Mouse (Mus musculus): ENCODE data around the gene Mindy1. TPM values are rescaled to one million over a fixed set of nuclear protein-coding genes. Genes with fewer than 3 reads are reported as not detected.
A peak's percentile ranks its signal among the peaks of the same experiment; 100 is the strongest.

Mindy1 gene
- polyA plus RNA-seq, 1 experiment: 67.0 TPM

- TF ChIP-seq POLR2A (IDR thresholded peaks at IDR 0.05; ENCODE audit: borderline replicate concordance, control insufficient read depth, low read depth, low read length): no peak
- 6% methylated on average over 27 of the region's 27 CpGs for whole genome bisulfite sequencing
- H3K27ac ChIP-seq (ENCODE audit: control insufficient read depth, insufficient read depth, low read depth, low read length, poor library complexity): peak within 1 kb of the TSS; percentile 96
- peak within 1 kb of the TSS; percentile 90 for H3K4me3 ChIP-seq (replicated peaks; ENCODE audit: control insufficient read depth, low read depth, low read length)
- peaks cover 12% of the 10 kb centered on the region; the same call in 1 of the 2 replicates for H3K4me1 ChIP-seq (ENCODE audit: control insufficient read depth, insufficient read depth, low read length)
These were observed 33.4 kb downstream of the Mindy1 start, which contains the start of gene Cers2 for GRCm38 (mm10) chr3:95314486-95315093. Cers2 (plus strand) TSS chr3:95314791.

- WGBS: under 1% methylated on average over 71 of the region's 71 CpGs
- H3K4me1 ChIP-seq (ENCODE audit: control insufficient read depth, insufficient read depth, low read length): peaks cover 12% of the 10 kb centered on the region; the same call in 1 of the 2 replicates
These were observed 34.1 kb downstream of the Mindy1 start for GRCm38 (mm10) chr3:95315094-95315843.

GRCm38 (mm10) chr3:95315844-95316550 is 34.9 kb downstream of the Mindy1 start:
- no peak for TF ChIP-seq POLR2A (IDR thresholded peaks at IDR 0.05; ENCODE audit: borderline replicate concordance, control insufficient read depth, low read depth, low read length)
- H3K27ac ChIP-seq (ENCODE audit: control insufficient read depth, insufficient read depth, low read depth, low read length, poor library complexity): peak overlapping the region; percentile 96
- peak overlapping the region; percentile 90 for H3K4me3 ChIP-seq (replicated peaks; ENCODE audit: control insufficient read depth, low read depth, low read length)
- 6% methylated on average over 9 of the region's 9 CpGs for WGBS
- H3K4me1 ChIP-seq (ENCODE audit: control insufficient read depth, insufficient read depth, low read length): peaks cover 12% of the 10 kb centered on the region; the same call in 1 of the 2 replicates

More at GRCm38 (mm10) chr3:95315094-95315843, 34.1 kb downstream of the Mindy1 start:
- peak; percentile 78; the same call in 1 of the 2 replicates for TF ChIP-seq POLR2A (IDR thresholded peaks at IDR 0.05; ENCODE audit: borderline replicate concordance, control insufficient read depth, low read depth, low read length)
- TF ChIP-seq CTCF (IDR thresholded peaks at IDR 0.05; ENCODE audit: control insufficient read depth, insufficient read depth, low read length): peak; percentile 21; the same call in 1 of the 2 replicates
- Histone ChIP-seq H3K27ac (ENCODE audit: control insufficient read depth, insufficient read depth, low read depth, low read length, poor library complexity) (peak overlapping the region; percentile 96), H3K4me3 (replicated peaks; ENCODE audit: control insufficient read depth, low read depth, low read length) (peak overlapping the region; percentile 90)

- no peak overlapping the region for H3K27ac ChIP-seq (ENCODE audit: control insufficient read depth, insufficient read depth, low read depth, low read length, poor library complexity)
These were observed 36.4 kb downstream of the Mindy1 start for GRCm38 (mm10) chr3:95317414-95318080.

GRCm38 (mm10) chr3:95318548-95318947 is 37.4 kb downstream of the Mindy1 start:
- no peak overlapping the region for H3K4me3 ChIP-seq (replicated peaks; ENCODE audit: control insufficient read depth, low read depth, low read length)
- WGBS: 45% methylated on average over 6 of the region's 6 CpGs

More at GRCm38 (mm10) chr3:95317414-95318080, 36.4 kb downstream of the Mindy1 start:
- Histone ChIP-seq H3K4me3 (replicated peaks; ENCODE audit: control insufficient read depth, low read depth, low read length) (no peak overlapping the region), H3K4me1 (ENCODE audit: control insufficient read depth, insufficient read depth, low read length) (peaks cover 10% of the 10 kb centered on the region; the same call in 1 of the 2 replicates)
- 33% methylated on average over 12 of the region's 12 CpGs for WGBS
- TF ChIP-seq CTCF (IDR thresholded peaks at IDR 0.05; ENCODE audit: control insufficient read depth, insufficient read depth, low read length): peak; percentile 87
- no peak for TF ChIP-seq POLR2A (IDR thresholded peaks at IDR 0.05; ENCODE audit: borderline replicate concordance, control insufficient read depth, low read depth, low read length)

GRCm38 (mm10) chr3:95319110-95319509 is 38.0 kb downstream of the Mindy1 start:
- Histone ChIP-seq H3K27ac (ENCODE audit: control insufficient read depth, insufficient read depth, low read depth, low read length, poor library complexity) (no peak overlapping the region), H3K4me1 (ENCODE audit: control insufficient read depth, insufficient read depth, low read length) (peaks cover 7% of the 10 kb centered on the region; the same call in 1 of the 2 replicates), H3K4me3 (replicated peaks; ENCODE audit: control insufficient read depth, low read depth, low read length) (no peak overlapping the region)
- TF ChIP-seq POLR2A (IDR thresholded peaks at IDR 0.05; ENCODE audit: borderline replicate concordance, control insufficient read depth, low read depth, low read length): no peak
- no peak for TF ChIP-seq CTCF (IDR thresholded peaks at IDR 0.05; ENCODE audit: control insufficient read depth, insufficient read depth, low read length)
- 28% methylated on average over 2 of the region's 2 CpGs for WGBS

More at GRCm38 (mm10) chr3:95318548-95318947, 37.4 kb downstream of the Mindy1 start:
- TF ChIP-seq CTCF (IDR thresholded peaks at IDR 0.05; ENCODE audit: control insufficient read depth, insufficient read depth, low read length) (no peak), POLR2A (IDR thresholded peaks at IDR 0.05; ENCODE audit: borderline replicate concordance, control insufficient read depth, low read depth, low read length) (no peak)
- Histone ChIP-seq H3K27ac (ENCODE audit: control insufficient read depth, insufficient read depth, low read depth, low read length, poor library complexity) (no peak overlapping the region), H3K4me1 (ENCODE audit: control insufficient read depth, insufficient read depth, low read length) (peaks cover 7% of the 10 kb centered on the region; the same call in 1 of the 2 replicates)

- H3K4me3 ChIP-seq (replicated peaks; ENCODE audit: control insufficient read depth, low read depth, low read length): no peak overlapping the region
- no peak for TF ChIP-seq POLR2A (IDR thresholded peaks at IDR 0.05; ENCODE audit: borderline replicate concordance, control insufficient read depth, low read depth, low read length)
- WGBS: 84% methylated on average over 12 of the region's 12 CpGs
- H3K4me1 ChIP-seq (ENCODE audit: control insufficient read depth, insufficient read depth, low read length): peaks cover 9% of the 10 kb centered on the region; the same call in 1 of the 2 replicates
- H3K27ac ChIP-seq (ENCODE audit: control insufficient read depth, insufficient read depth, low read depth, low read length, poor library complexity): no peak overlapping the region
These were observed 38.8 kb downstream of the Mindy1 start for GRCm38 (mm10) chr3:95319701-95320625.

Measured in bone marrow, adult 2 months (tissue).